Mouse (Mus musculus) embryo, embryonic 10 days (tissue): ENCODE measurements around the gene Ms4a3.

Experiments
- DNase-seq: peaks from one replicate; pipeline ENCODE4 v3.0.0-alpha.2; 2015; ENCODE audit warnings: low spot score

Ms4a3 gene

GRCm38 (mm10) chr19:11589205-11589604, 51.4 kb downstream of the Ms4a3 start:
- no peak for DNase-seq
